Mouse (Mus musculus) lung, embryonic 16.5 days (tissue): ENCODE data around the gene Rgs16. TPM values are rescaled to one million over a fixed set of nuclear protein-coding genes. Genes with fewer than 3 reads are reported as not detected.
A peak's percentile ranks its signal among the peaks of the same experiment; 100 is the strongest.

Experiments
- ATAC-seq: fragments of 200-750 bp; cut with Nextera tagmentation; 2 replicates; pipeline ENCODE4 v1.8.0; 2017; ENCODE audit warnings: low read depth, mild to moderate bottlenecking, moderate library complexity
- H3K27ac ChIP-seq: fragments of 300-500 bp; sonication (generic); 2 replicates; pipeline ENCODE4 v1.5.1; 2014; ENCODE audit warnings: mild to moderate bottlenecking, control low read depth, low read length
- H3K27me3 ChIP-seq: fragments of 300-500 bp; sonication (generic); 2 replicates; pipeline ENCODE4 v1.6.1; 2014; ENCODE audit warnings: low read depth, low read length, mixed read lengths; ENCODE audit not compliant: control insufficient read depth, insufficient read depth
- H3K36me3 ChIP-seq: fragments of 300-500 bp; sonication (generic); 2 replicates; pipeline ENCODE4 v1.6.1; 2014; ENCODE audit warnings: low read length; ENCODE audit not compliant: control insufficient read depth, insufficient read depth
- H3K4me1 ChIP-seq: fragments of 300-500 bp; sonication (generic); replicated peaks from 2 replicates; pipeline ENCODE4 v1.6.1; 2014; ENCODE audit warnings: low read length, mixed read lengths; ENCODE audit not compliant: control insufficient read depth, insufficient read depth
- H3K4me2 ChIP-seq: fragments of 300-500 bp; sonication (generic); 2 replicates; pipeline ENCODE4 v1.6.1; 2014; ENCODE audit warnings: low read depth, low read length, control low read depth
- H3K4me3 ChIP-seq: fragments of 300-500 bp; sonication (generic); 2 replicates; pipeline ENCODE4 v1.5.1; 2014; ENCODE audit warnings: mild to moderate bottlenecking, low read length, control low read depth
- H3K9ac ChIP-seq: fragments of 300-500 bp; sonication (generic); 2 replicates; pipeline ENCODE4 v1.6.1; 2014; ENCODE audit warnings: low read length, control low read depth
- H3K9me3 ChIP-seq: fragments of 300-500 bp; sonication (generic); 2 replicates; pipeline ENCODE4 v1.6.1; 2016; ENCODE audit warnings: low read length; ENCODE audit not compliant: control insufficient read depth
- WGBS: fragments of 180-500 bp; shearing (Covaris S2); extraction: QIAGEN DNeasy Blood & Tissue Kit; methylation state at CpG from one replicate; pipeline ENCODE4 v1.1.7; 2014; 5-methylcytosine and 5-hydroxymethylcytosine counted together
- polyA plus RNA-seq: library from polyadenylated mRNA; unstranded; fragments of >200 nt; fragmentation: Nextera tagmentation; extraction: Ambion mirVana; gene quantifications from 2 replicates; pipeline ENCODE4 v1.2.1, GENCODE M21; 2015

Gene Rgs16
- polyA plus RNA-seq, 1 experiment from 2014 or later, result 1.9 TPM

DNA sequence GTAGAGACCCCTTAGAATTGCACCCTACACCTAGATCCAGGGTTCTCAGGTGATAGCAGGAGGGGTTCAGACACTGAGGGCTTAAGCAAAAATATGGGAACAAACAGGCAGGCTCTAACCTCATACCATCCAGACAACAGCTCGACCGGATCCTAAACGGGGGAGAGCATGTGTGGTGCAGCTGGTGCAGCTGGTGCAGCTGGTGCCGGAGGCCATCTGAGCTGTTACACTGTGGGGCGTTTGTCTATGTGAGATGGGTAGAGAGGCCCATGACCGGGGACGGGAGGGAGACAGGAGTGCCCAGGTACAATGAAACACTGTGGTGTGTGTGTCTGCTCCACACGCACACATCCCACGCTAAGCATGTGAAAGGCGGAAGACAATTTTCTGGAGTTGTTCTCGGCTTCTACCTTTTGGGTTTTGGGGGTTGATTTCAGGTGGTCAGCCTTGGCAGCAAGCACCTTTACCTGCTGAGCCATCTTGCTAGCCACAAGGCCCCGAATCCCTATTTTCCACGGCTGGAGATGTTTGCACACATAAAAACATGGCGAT, 6.0 kb downstream of the Rgs16 start:
- no peaks in the 10 kb centered on the region for H3K36me3 ChIP-seq
- H3K9me3 ChIP-seq, result no peaks in the 10 kb centered on the region
- H3K4me3 ChIP-seq, result no peak overlapping the region
- H3K4me2 ChIP-seq, result no peak overlapping the region
- peaks cover 4% of the 10 kb centered on the region for H3K27me3 ChIP-seq
- ATAC-seq, result no peak
- no peak overlapping the region for H3K27ac ChIP-seq
- no peak overlapping the region for H3K9ac ChIP-seq
- 78% methylated on average over 14 of the region's 14 CpGs for WGBS
- H3K4me1 ChIP-seq, result peaks cover 17% of the 10 kb centered on the region

DNA sequence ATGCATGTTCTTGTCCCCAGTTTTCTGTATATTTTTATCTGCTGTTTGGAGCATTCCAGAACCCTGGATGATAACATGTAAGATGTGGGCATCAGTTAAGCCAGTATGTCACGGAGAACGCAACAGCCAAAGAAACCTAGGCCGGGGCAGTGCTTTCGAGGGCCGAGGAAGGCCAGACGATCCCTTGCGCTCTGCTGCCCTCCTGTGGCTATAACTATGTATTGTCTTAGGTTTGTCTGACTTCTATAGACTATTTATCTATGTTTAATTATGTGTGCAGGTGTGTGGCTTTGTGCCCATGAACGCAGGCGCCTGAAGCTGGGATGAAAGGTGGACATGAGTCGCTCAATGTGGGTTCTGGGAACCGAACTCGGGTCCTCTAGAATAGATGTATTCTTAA, 6.6 kb downstream of the Rgs16 start:
- Histone ChIP-seq H3K27ac (no peak overlapping the region), H3K4me2 (no peak overlapping the region), H3K27me3 (peaks cover under 1% of the 10 kb centered on the region; the same call in 1 of the 2 replicates), H3K4me3 (no peak overlapping the region), H3K4me1 (peaks cover 20% of the 10 kb centered on the region), H3K9ac (no peak overlapping the region), H3K36me3 (no peaks in the 10 kb centered on the region), H3K9me3 (no peaks in the 10 kb centered on the region)
- ATAC-seq, result no peak
- 4% methylated on average over 12 of the region's 12 CpGs for WGBS

GRCm38 (mm10) chr1:153747861-153748530, 7.8 kb downstream of the Rgs16 start:
- no peak overlapping the region for H3K4me3 ChIP-seq
- no peak overlapping the region for H3K9ac ChIP-seq
- H3K36me3 ChIP-seq, result no peaks in the 10 kb centered on the region
- 37% methylated on average over 12 of the region's 12 CpGs for WGBS
- peak overlapping the region; percentile 75 for H3K27ac ChIP-seq
- ATAC-seq, result no peak
- peaks cover 25% of the 10 kb centered on the region for H3K4me1 ChIP-seq
- no peaks in the 10 kb centered on the region for H3K27me3 ChIP-seq
- peak overlapping the region; percentile 59 for H3K4me2 ChIP-seq
- no peaks in the 10 kb centered on the region for H3K9me3 ChIP-seq

DNA sequence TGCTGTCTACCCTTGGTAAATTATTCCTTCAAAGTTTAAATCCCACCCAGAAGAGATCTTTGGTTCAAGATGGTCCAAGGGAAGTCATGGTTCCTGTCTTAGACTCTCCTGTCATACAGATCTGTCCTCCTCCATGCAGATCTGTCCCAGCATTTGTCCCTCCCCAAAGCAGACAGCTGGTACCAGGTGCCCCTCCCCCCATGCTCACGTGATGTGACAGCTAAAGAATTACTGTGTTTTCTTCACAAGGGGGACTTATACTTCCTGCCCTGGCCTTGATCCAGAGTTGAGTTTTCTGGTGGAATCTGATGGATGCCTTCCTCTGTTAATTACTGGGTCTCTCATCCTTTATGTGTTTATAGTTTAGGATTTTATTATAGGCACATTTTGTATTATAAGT, 8.4 kb downstream of the Rgs16 start:
- no peaks in the 10 kb centered on the region for H3K9me3 ChIP-seq
- WGBS, result 7% methylated on average over 1 of the region's 1 CpGs
- no peaks in the 10 kb centered on the region for H3K27me3 ChIP-seq
- peak overlapping the region; percentile 75 for H3K27ac ChIP-seq
- no peak overlapping the region for H3K4me3 ChIP-seq
- peak; percentile 26; the same call in 1 of the 2 replicates for ATAC-seq
- no peaks in the 10 kb centered on the region for H3K36me3 ChIP-seq
- peaks cover 25% of the 10 kb centered on the region for H3K4me1 ChIP-seq
- H3K4me2 ChIP-seq, result peak overlapping the region; percentile 59
- H3K9ac ChIP-seq, result no peak overlapping the region

GRCm38 (mm10) chr1:153749211-153749801, 9.2 kb downstream of the Rgs16 start, which contains the start of gene Rnasel:
TSS of gene Rnasel (plus strand) at chr1:153749426.
- Histone ChIP-seq H3K9ac (peak within 1 kb of the TSS; percentile 58), H3K36me3 (no peaks in the 10 kb centered on the region), H3K4me2 (peak within 1 kb of the TSS; percentile 59), H3K27ac (peak within 1 kb of the TSS; percentile 75), H3K9me3 (no peaks in the 10 kb centered on the region), H3K27me3 (no peaks in the 10 kb centered on the region), H3K4me1 (peaks cover 25% of the 10 kb centered on the region), H3K4me3 (peak within 1 kb of the TSS; percentile 48)
- ATAC-seq, result peak; percentile 59
- WGBS, result 2% methylated on average over 18 of the region's 18 CpGs

GRCm38 (mm10) chr1:153750054-153750453, 9.9 kb downstream of the Rgs16 start:
- H3K9ac ChIP-seq, result peak overlapping the region; percentile 58

DNA sequence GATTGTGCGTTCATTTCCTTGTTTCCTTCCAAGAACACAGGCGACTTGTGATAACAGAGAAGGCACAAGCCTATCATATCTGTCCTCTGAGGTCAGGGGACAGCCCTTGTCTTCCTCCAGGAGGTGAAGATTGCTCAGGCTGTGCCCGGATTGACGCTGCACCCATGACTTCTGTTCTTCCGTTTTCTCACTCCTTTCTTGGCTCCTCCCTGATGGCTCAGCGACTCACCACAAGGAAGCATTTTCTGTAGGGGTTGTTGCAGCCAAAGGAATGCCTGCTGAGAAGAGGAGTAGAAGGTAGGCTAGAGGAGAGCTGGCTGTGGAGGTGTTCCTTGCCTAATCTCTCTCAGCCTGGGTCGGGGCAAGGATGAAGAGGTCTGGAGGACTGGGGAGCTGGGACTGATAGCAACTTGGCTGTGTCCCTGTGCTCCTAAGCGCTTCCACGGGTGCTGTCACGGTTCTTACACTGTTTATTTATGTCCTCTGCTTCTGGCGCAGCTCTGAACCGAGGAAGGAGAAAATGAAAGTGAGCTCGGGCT, 11.7 kb downstream of the Rgs16 start:
- peak overlapping the region; percentile 53 for H3K4me3 ChIP-seq
- H3K9me3 ChIP-seq, result no peaks in the 10 kb centered on the region
- H3K4me2 ChIP-seq, result peak overlapping the region; percentile 76
- H3K36me3 ChIP-seq, result no peaks in the 10 kb centered on the region
- WGBS, result 10% methylated on average over 13 of the region's 13 CpGs
- no peaks in the 10 kb centered on the region for H3K27me3 ChIP-seq
- peak; percentile 16; the same call in 1 of the 2 replicates for ATAC-seq
- peak overlapping the region; percentile 64 for H3K9ac ChIP-seq
- peak overlapping the region; percentile 80 for H3K27ac ChIP-seq
- peaks cover 25% of the 10 kb centered on the region for H3K4me1 ChIP-seq

More at GRCm38 (mm10) chr1:153750054-153750453, 9.9 kb downstream of the Rgs16 start:
- peak overlapping the region; percentile 59 for H3K4me2 ChIP-seq
- H3K9me3 ChIP-seq, result no peaks in the 10 kb centered on the region
- H3K4me1 ChIP-seq, result peaks cover 25% of the 10 kb centered on the region
- H3K4me3 ChIP-seq, result no peak overlapping the region; the same call in 1 of the 2 replicates
- no peaks in the 10 kb centered on the region for H3K36me3 ChIP-seq
- no peaks in the 10 kb centered on the region for H3K27me3 ChIP-seq
- WGBS, result 44% methylated on average over 6 of the region's 6 CpGs
- ATAC-seq, result no peak
- no peak overlapping the region for H3K27ac ChIP-seq

DNA sequence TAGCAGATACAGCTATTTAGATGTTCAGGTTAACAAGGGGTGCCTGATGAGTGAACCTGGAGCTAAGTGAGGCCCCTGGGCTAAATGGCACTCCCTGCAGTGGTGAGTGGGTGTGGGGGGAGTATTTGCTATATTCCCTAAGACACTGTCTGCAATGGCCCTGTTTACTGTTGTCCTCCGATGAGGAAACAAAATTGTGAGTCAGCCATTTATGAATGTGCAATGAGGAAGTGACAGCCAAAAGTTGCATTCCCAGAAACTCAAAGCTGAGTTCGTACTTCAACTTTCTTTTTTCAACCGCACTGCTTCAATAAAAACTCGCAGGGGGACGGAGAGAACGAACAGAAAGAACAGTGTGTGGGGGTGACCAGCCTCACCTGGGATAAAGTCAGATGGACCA, 12.4 kb downstream of the Rgs16 start:
- peak overlapping the region; percentile 53 for H3K4me3 ChIP-seq
- ATAC-seq, result no peak
- peak overlapping the region; percentile 80 for H3K27ac ChIP-seq
- no peaks in the 10 kb centered on the region for H3K36me3 ChIP-seq
- no peaks in the 10 kb centered on the region for H3K9me3 ChIP-seq
- peak overlapping the region; percentile 76 for H3K4me2 ChIP-seq
- WGBS, result 72% methylated on average over 6 of the region's 6 CpGs
- H3K9ac ChIP-seq, result peak overlapping the region; percentile 64
- peaks cover 25% of the 10 kb centered on the region for H3K4me1 ChIP-seq
- H3K27me3 ChIP-seq, result no peaks in the 10 kb centered on the region
